Mouse (Mus musculus) kidney, postnatal 4 days (tissue): ENCODE results near the gene Slc16a9.

ENCODE experiments used
- DNase-seq, 2 experiments: peaks; one replicate each; pipeline ENCODE4 v3.0.0; 2021; ENCODE audit warnings: mixed read lengths in 2 of 2

Slc16a9 gene

GRCm38 (mm10) chr10:70303203-70303602 is 58.3 kb downstream of the Slc16a9 start:
- DNase-seq, result peak; percentile 32 to 49

- no peak for DNase-seq
Observed at GRCm38 (mm10) chr10:70305683-70306082, 60.8 kb downstream of the Slc16a9 start.

- DNase-seq, result no peak
Observed at GRCm38 (mm10) chr10:70309416-70309815, 64.5 kb downstream of the Slc16a9 start.

DNA sequence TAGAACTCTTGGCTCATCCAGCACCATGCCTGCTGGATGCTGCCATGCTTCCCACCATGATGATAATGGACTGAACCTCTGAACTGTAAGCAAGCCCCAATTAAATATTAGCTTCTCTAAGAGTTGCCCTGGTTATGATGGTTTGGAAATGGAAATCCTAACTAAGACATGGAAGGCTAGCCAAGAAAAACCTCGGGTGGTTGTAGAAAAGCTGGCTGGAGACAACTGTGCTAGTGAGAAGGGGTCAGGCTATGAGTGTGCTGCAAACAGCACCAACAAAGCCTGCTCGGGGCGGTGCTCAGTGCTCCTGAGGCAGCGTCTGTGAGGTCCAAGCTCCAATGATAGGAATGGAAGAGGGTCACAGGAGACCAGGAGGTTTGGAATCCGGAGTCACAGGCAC is 65.7 kb downstream of the Slc16a9 start:
- no peak for DNase-seq

DNA sequence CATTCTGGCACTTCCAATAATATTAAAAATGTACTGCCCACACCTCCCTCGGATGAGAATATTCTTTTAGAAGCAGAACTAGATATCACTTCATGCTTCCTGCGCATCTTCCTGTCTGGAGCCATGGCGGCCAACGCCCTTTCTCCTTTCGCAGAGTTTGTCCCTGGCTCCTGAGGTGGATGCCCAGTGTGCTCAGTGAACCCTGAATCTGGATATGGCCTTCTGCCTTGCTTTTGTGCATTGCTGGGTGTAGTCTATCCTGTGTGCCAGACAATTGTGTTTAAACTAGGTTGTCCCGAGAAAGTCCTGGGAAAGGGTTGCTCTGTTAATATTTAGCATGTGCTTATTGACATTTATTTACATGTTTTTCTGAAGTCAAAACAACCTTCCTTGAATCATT is 71.0 kb downstream of the Slc16a9 start:
- no peak for DNase-seq

GRCm38 (mm10) chr10:70316856-70317255 is 72.0 kb downstream of the Slc16a9 start:
- no peak for DNase-seq

DNA sequence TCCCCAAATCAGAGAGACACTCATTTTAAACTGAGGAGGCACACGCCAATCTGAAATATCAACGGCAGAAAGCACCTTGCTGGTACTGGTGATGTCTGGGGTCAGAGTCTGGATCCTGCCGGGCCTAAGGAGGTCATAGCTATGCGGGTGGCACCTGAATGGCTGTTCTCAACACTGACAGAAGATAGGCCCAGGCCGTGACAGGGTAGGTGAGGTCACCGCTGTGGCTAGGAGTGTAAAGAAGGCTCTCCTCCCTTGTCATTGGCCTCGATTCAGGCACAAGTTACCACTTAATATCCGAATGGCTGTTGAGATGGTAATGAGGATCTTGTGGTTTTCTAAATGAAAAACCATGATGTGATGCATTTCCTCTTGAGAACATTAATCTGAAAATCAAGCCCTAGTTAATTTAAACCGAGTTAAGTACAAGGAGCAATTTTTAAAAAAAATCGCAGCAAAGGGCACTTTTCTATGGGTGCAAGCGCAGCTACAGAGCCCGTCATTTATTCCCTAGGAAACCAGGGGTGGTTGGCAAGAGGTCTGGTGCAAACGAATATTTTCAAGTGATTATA is 72.6 kb downstream of the Slc16a9 start:
- DNase-seq, result no peak

GRCm38 (mm10) chr10:70318630-70319029 is 73.7 kb downstream of the Slc16a9 start:
- peak; percentile 19 to 37 for DNase-seq

- no peak for DNase-seq
Observed at GRCm38 (mm10) chr10:70325518-70325917, 80.6 kb downstream of the Slc16a9 start.

DNA sequence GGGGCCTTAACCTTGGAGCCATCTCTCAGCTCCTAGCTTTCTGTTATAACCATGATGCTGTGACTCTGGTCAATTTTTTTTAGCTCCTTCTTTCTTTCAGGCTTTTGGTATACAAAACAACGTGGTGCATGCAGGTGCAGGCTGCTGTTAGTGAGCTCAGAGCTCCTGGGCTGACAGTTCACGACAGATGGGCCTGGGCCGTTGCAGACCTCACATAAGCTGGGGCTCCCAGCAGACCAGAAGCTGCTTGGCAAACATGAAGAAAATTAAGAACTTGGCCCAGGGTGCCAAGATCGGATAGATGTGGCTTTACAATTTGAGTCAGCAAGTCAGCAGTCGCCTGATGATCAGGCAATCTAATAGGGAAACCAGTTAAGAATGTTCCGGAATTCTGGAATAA is 82.4 kb downstream of the Slc16a9 start:
- no peak for DNase-seq

GRCm38 (mm10) chr10:70328139-70328538 is 83.2 kb downstream of the Slc16a9 start:
- no peak for DNase-seq
